Mouse (Mus musculus) granulocyte monocyte progenitor cell, adult 5-6 weeks (primary cell): ENCODE measurements around the gene Synj1. TPM values are rescaled to one million over a fixed set of nuclear protein-coding genes. Genes with fewer than 3 reads are reported as not detected.

Source experiments
- ATAC-seq: replicated peaks from 2 replicates; pipeline ENCODE4 v1.8.0; 2016; ENCODE audit warnings: mild to moderate bottlenecking, moderate TSS enrichment, inconsistent platforms; ENCODE audit not compliant: poor library complexity, severe bottlenecking
- total RNA-seq, 2 experiments: library from RNA; stranded (forward) in 1 of 2; stranded (reverse) in 1 of 2; fragments of 200-712, 200-1000 nt in 1 of 2; fragments of >200 nt in 1 of 2; fragmentation: Nextera tagmentation in 1 of 2; gene quantifications; 2 replicates each; pipeline ENCODE4 v1.2.3; 2014 to 2017

Synj1 gene
- total RNA-seq, 2 experiments from 2014 or later: 25.2 to 35.8 TPM

GRCm38 (mm10) chr16:90953147-90953546 lies 58.0 kb downstream of the Synj1 start:
- no peak for ATAC-seq

GRCm38 (mm10) chr16:90950354-90950963 lies 60.6 kb downstream of the Synj1 start:
- no peak for ATAC-seq

- ATAC-seq: no peak
Observed at GRCm38 (mm10) chr16:90946977-90947376, 64.1 kb downstream of the Synj1 start.

GRCm38 (mm10) chr16:90941246-90941645 lies 69.9 kb downstream of the Synj1 start:
- ATAC-seq: no peak

GRCm38 (mm10) chr16:90934687-90935328 lies 76.3 kb downstream of the Synj1 start, which contains the start of gene Cfap298:
Gene Cfap298, minus strand, starts transcription at chr16:90935114.
- peak; percentile 94 for ATAC-seq

GRCm38 (mm10) chr16:90934193-90934686 lies 76.9 kb downstream of the Synj1 start:
- ATAC-seq: peak; percentile 40

- no peak for ATAC-seq
Observed at GRCm38 (mm10) chr16:90933534-90934176, 77.5 kb downstream of the Synj1 start.

- no peak for ATAC-seq
Observed at GRCm38 (mm10) chr16:90927446-90927845, 83.7 kb downstream of the Synj1 start.

GRCm38 (mm10) chr16:90925461-90925860 lies 85.6 kb downstream of the Synj1 start:
- peak; percentile 60 for ATAC-seq

GRCm38 (mm10) chr16:90924606-90925370 lies 86.3 kb downstream of the Synj1 start:
- ATAC-seq: 0 out of 2 replicates have a peak, but pooled peaks have one; percentile 34

- ATAC-seq: no peak
Observed at GRCm38 (mm10) chr16:90921471-90922159, 89.5 kb downstream of the Synj1 start.

GRCm38 (mm10) chr16:90917156-90917555 lies 94.0 kb downstream of the Synj1 start:
- ATAC-seq: no peak

GRCm38 (mm10) chr16:90916040-90916481 lies 95.0 kb downstream of the Synj1 start:
- ATAC-seq: peak; percentile 71

- ATAC-seq: no peak
Observed at GRCm38 (mm10) chr16:90911766-90912165, 99.3 kb downstream of the Synj1 start.

GRCm38 (mm10) chr16:90910855-90911533 lies 100.1 kb downstream of the Synj1 start:
- no peak for ATAC-seq

GRCm38 (mm10) chr16:90907250-90907649 lies 103.9 kb downstream of the Synj1 start:
- no peak for ATAC-seq

- ATAC-seq: no peak
Observed at GRCm38 (mm10) chr16:90903300-90903699, 107.8 kb downstream of the Synj1 start.

- no peak for ATAC-seq
Observed at GRCm38 (mm10) chr16:90901364-90901763, 109.7 kb downstream of the Synj1 start.

- ATAC-seq: no peak
Observed at GRCm38 (mm10) chr16:90899498-90899897, 111.6 kb downstream of the Synj1 start.
